Mouse (Mus musculus) cerebellum, adult 2 months (tissue): ENCODE measurements at regions not wholly inside any gene's neighbourhood (a gene's known extent, or its start where the extent isn't known, plus 50 kb on each side); places are given as distances from the start of the nearest gene placed in this dataset.
"Not testable (repeated sequence)": the region's sequence is repeated elsewhere in the genome, so short reads cannot be mapped to it uniquely, and the experiment has no call there.

Experiments used
- DNase-seq, 2 experiments: peaks; one replicate each; pipeline ENCODE4 v3.0.0; 2021
- H3K27ac ChIP-seq: fragments of 200-500 bp; 2 replicates; pipeline ENCODE4 v1.5.1; 2012; ENCODE audit warnings: low read length, control low read depth, inconsistent platforms; ENCODE audit not compliant: insufficient read depth
- H3K27me3 ChIP-seq: fragments of 200-500 bp; 2 replicates; pipeline ENCODE4 v1.6.1; 2012; ENCODE audit warnings: inconsistent platforms, mild to moderate bottlenecking, low read length, moderate library complexity; ENCODE audit not compliant: control insufficient read depth, insufficient read depth
- H3K4me1 ChIP-seq: fragments of 200-500 bp; 2 replicates; pipeline ENCODE4 v1.6.1; 2011; ENCODE audit warnings: low read length; ENCODE audit not compliant: control insufficient read depth, insufficient read depth
- H3K4me3 ChIP-seq: fragments of 200-500 bp; replicated peaks from 2 replicates; pipeline ENCODE3; 2011; ENCODE audit warnings: mild to moderate bottlenecking, low read depth, low read length, control low read depth; ENCODE audit not compliant: insufficient read depth
- CTCF ChIP-seq: fragments of 200-500 bp; IDR thresholded peaks from 2 replicates; pipeline ENCODE4 v1.5.1; 2011; ENCODE audit warnings: low read depth, mild to moderate bottlenecking, control low read depth, low read length, moderate library complexity, borderline replicate concordance; ENCODE audit not compliant: insufficient read depth
- POLR2A ChIP-seq: fragments of 200-500 bp; IDR thresholded peaks from 2 replicates; pipeline ENCODE4 v1.6.1; 2011; ENCODE audit warnings: low read length, control low read depth, borderline replicate concordance; ENCODE audit not compliant: insufficient read depth
- WGBS: fragments of 180-500 bp; shearing (Covaris S2); methylation state at CpG from one replicate; pipeline ENCODE4 v1.1.7; 2018; 5-methylcytosine and 5-hydroxymethylcytosine counted together

DNA sequence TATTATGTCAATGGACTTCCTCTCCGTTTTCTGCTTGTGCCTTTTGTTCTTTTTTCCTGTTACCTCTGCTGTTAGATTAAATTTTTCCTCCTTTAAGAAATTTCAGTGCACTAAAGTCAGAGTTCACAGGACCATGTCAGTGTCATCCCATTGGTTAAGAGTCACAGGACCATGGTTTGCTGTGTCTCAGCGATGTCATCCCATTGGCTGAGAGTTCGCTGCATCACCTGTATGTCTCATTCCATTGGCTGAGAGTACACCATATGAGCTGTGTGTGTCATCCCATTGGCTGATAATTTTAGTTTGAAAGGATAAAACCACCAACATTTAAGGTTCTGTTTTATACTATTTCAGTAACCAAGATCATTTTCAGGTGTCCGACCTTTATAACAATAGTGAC lies 50.7 kb upstream of the Jade1 start:
- 95% methylated on average over 4 of the region's 4 CpGs for WGBS
- H3K27me3 ChIP-seq: no peaks in the 10 kb centered on the region
- H3K4me3 ChIP-seq: no peak overlapping the region
- no peak overlapping the region for H3K27ac ChIP-seq
- no peaks in the 10 kb centered on the region for H3K4me1 ChIP-seq
- DNase-seq: no peak
- TF ChIP-seq CTCF (no peak), POLR2A (no peak)

DNA sequence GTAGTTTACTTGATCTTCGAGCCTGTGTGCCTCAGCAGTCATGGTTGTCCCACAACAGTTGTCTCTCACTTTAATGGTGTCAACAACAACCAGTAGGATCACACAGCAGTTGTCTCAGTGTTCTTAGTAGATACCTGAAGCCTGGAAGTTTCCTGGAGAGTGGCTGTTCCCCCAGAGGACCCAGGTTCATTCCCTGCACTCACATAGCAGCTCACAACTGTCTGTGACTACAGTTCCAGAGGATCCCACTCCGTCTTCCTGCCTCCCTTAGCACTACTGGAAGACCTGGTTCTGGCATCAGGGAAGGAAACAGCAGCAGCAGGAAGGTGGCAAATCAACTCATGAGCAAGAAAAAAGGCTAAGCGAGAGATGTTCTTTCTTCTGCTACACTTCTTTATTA lies 53.4 kb upstream of the Jade1 start:
- Histone ChIP-seq H3K27me3 (no peaks in the 10 kb centered on the region; the same call in 1 of the 2 replicates), H3K4me3 (no peak overlapping the region), H3K27ac (no peak overlapping the region), H3K4me1 (no peaks in the 10 kb centered on the region)
- WGBS: 89% methylated on average over 3 of the region's 3 CpGs
- TF ChIP-seq POLR2A (no peak), CTCF (no peak)
- DNase-seq: no peak

DNA sequence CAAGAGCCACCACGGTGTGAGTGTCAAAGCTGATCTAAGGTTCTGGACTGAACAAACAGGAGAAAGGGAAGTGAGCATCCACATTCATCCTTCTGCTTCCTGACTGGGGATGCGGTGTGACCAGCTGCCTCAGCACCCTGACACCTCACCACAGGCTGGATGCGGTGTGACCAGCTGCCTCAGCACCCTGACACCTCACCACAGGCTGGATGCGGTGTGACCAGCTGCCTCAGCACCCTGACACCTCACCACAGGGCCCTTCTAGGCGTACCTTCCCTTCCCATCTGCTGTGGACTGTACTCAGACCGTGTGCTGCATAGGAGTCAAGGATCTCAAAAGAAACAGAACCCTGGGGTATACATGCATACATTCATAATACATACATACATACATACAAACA lies 53.9 kb upstream of the Jade1 start:
- H3K27me3 ChIP-seq, H3K4me1 ChIP-seq, H3K4me3 ChIP-seq, H3K27ac ChIP-seq, DNase-seq: not testable (repeated sequence)
- WGBS: 73% methylated on average over 6 of the region's 6 CpGs

DNA sequence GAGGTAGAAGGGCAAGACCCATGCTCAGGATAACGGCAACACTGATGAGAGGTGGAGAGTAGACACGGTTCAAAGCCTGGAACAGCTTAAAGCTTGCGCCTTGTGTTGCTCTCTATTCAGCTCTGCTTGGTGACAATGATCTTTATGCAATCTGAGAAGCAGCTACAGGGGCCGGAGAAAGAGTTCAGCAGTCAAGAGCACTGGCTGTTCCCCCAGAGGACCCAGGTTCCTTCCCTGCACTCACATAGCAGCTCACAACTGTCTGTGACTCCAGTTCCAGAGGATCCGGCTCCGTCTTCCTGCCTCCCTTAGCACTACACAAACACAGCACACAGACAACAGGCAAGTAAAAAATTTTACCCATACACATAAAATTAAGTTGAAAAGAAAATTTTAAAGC lies 54.4 kb upstream of the Jade1 start:
- no peak for TF ChIP-seq POLR2A
- no peak for TF ChIP-seq CTCF
- DNase-seq: no peak
- no peak overlapping the region for H3K27ac ChIP-seq
- 80% methylated on average over 6 of the region's 6 CpGs for WGBS
- H3K4me1 ChIP-seq: no peaks in the 10 kb centered on the region
- H3K27me3 ChIP-seq: no peaks in the 10 kb centered on the region; the same call in 1 of the 2 replicates
- no peak overlapping the region for H3K4me3 ChIP-seq

DNA sequence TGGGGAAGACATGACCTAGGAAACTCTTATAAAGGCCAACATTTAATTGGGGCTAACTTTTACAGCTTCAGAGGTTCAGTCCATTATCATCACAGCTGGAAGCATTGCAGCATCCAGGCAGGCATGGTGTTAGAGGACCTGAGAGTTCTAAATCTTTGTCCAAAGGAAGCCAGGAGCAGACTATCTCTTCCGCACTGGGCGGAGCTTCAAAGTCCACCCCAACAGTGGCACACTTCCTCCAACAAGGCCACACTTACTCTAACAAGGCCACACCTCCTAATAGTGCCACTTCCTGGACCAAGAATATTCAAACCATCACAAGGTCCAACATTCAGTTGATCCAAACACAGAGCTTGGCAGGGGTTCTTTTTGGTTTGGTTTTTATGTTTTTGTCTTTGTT lies 55.9 kb upstream of the Jade1 start:
- TF ChIP-seq CTCF (no peak), POLR2A (no peak)
- no peaks in the 10 kb centered on the region for H3K4me1 ChIP-seq
- no peak overlapping the region for H3K4me3 ChIP-seq
- DNase-seq: no peak
- 91% methylated on average over 2 of the region's 2 CpGs for WGBS
- H3K27ac ChIP-seq: no peak overlapping the region
- no peaks in the 10 kb centered on the region; the same call in 1 of the 2 replicates for H3K27me3 ChIP-seq

DNA sequence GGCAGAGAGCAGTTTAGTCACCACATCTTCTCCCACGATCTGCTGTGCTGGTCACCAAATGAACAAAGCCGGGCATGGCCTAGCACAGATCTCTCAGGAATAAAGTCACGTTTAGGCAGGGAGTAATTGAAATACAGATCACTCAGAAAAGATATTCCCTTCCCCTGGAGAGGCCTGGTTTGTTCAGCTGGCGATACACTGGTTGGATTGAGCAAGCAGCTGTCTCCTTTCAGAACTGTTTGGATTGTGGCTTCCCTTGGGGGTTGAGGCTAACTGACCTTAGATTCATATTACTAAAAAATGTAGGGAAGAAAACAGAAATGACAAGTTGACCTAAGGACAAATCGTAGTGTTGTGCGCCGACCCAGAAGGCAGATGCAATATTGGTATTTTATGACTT lies 56.7 kb upstream of the Jade1 start:
- 87% methylated on average over 7 of the region's 7 CpGs for WGBS
- DNase-seq: no peak
- Histone ChIP-seq H3K4me1 (no peaks in the 10 kb centered on the region), H3K4me3 (no peak overlapping the region), H3K27ac (no peak overlapping the region), H3K27me3 (no peaks in the 10 kb centered on the region; the same call in 1 of the 2 replicates)
- no peak for TF ChIP-seq CTCF
- no peak for TF ChIP-seq POLR2A

DNA sequence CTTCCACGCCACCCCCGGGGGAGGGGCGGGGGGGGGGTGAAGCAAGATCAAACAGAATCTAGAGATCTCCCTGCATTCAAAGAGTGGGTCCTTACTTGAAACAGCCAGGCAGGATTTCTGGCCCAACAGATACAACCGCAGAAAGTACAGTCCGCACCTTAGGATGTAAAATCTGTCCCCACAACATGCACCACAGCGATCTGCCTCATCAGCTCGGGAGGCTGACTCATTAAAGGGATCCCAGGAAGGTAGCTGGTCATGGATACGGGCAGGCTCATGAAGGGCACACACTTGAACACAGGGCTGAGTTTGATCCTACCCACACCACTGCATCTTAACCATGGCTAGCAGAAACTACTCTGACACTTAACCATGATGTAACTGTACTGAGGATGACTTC lies 57.8 kb upstream of the Jade1 start:
- DNase-seq: no peak
- no peaks in the 10 kb centered on the region; the same call in 1 of the 2 replicates for H3K27me3 ChIP-seq
- TF ChIP-seq CTCF: no peak
- no peak for TF ChIP-seq POLR2A
- H3K4me3 ChIP-seq: no peak overlapping the region
- H3K27ac ChIP-seq: no peak overlapping the region
- WGBS: 70% methylated on average over 8 of the region's 8 CpGs
- no peaks in the 10 kb centered on the region for H3K4me1 ChIP-seq

DNA sequence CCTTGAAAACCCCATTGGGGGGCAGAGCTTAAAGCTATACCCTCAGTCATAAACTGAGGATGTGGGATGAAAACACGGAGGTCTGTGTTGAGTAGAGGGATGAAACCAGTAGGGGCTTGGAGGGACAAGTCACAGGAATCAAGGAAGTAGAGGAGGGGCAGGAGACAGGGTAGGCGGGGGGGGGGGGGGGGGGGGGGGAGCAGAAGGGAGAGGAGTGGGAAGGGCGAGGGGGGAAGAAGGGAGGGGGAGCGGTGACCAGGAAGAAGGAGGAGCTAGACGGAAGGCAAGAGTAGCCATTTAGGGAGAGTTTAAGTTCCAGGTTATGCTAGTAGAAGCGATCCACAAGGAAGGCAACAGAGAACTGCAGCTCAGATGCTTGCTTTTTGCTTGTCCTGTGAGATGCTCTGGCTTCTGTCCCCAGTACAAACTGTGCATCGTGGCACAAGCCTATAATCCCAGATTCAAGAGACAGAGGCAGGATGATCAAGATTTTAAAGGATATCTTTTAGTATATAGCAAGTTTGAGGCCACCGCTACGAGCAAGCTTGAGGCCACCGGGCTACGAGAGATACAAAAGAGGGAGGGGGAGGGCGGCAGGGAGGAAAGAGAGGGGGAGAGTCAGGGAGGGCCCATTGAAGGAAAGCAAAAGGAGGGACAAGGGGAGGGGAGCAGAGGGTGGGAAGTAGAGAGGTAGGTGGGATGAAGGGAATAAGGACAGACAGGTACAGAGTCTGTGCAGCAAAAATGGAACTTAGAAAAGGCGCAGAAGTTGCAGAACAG lies 58.4 kb upstream of the Jade1 start:
- TF ChIP-seq POLR2A (no peak), CTCF (no peak)
- 61% methylated on average over 11 of the region's 13 CpGs for WGBS
- no peak overlapping the region for H3K27ac ChIP-seq
- H3K4me3 ChIP-seq: no peak overlapping the region
- no peaks in the 10 kb centered on the region; the same call in 1 of the 2 replicates for H3K27me3 ChIP-seq
- no peaks in the 10 kb centered on the region for H3K4me1 ChIP-seq
- DNase-seq: no peak

DNA sequence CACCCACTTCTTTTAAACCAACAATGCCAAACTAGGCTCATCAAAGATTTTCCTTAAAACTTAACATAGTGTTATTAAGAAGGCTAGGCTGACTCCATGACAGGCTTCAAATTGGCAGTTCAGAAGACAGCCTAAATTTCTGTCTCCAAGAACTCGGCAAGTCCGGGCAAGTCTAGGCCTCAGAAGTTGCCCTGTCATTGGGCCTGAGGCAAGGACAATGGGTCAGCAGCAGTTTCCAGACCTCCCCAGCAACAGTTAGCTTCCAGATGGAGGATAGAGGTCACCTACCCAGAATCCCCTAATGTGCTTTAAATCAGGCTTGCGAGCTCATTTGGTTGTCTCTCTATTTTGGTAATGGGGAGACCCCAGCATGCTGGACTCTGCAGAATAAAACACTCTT lies 59.6 kb upstream of the Jade1 start:
- H3K4me1 ChIP-seq: no peaks in the 10 kb centered on the region
- 80% methylated on average over 3 of the region's 3 CpGs for WGBS
- H3K4me3 ChIP-seq: no peak overlapping the region
- TF ChIP-seq CTCF: no peak
- no peak for TF ChIP-seq POLR2A
- no peak overlapping the region for H3K27ac ChIP-seq
- no peak for DNase-seq
- H3K27me3 ChIP-seq: no peaks in the 10 kb centered on the region; the same call in 1 of the 2 replicates
